Mouse (Mus musculus): ENCODE measurements around the gene Kcnj15. TPM values are rescaled to one million over a fixed set of nuclear protein-coding genes. Genes with fewer than 3 reads are reported as not detected.

The Kcnj15 gene
- 0.11 and 0.16 TPM in 2 replicates for polyA plus RNA-seq (2015; fragmentation: Nextera tagmentation; extraction: Ambion mirVana)

DNA sequence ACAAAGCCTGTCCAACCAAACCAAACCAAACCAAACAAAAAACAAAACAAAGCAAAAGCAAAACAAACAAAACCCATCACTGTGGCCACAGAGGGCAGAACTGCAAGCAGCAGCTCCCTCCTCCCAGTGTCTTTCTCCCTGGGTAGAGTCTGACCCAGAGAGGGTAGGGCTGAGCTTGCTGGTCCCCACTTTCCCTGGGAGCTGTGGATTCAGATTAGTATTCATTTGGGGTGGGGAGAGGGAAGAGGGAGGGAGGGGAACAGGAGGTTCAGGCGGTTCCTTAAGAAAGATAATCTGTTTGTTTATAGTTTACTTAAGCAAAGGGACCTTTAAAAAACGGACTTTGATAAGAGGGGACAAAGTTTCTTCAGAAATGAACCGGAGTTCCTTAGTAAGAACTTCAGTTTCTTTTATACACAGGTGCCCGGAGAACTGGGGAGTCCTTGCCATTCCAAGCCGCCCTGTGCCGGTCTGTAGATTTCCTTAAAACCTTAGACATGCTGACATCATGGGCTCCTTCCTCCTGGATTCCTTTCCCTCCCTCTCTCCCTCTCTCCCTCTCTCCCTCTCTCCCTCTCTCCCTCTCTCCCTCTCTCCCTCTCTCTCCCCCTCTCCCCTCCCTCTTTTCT, at the start of gene Kcnj15:
Gene Kcnj15 (plus strand): TSS at position 293 of the 629 bp plus-strand sequence.
- H3K27me3 ChIP-seq (replicated peaks; ENCODE audit: control insufficient read depth, insufficient read depth, low read length): no peaks in the 10 kb centered on the region
- no peaks in the 10 kb centered on the region for H3K9me3 ChIP-seq (ENCODE audit: control insufficient read depth, low read length)
- no peak for ATAC-seq
- H3K27ac ChIP-seq (ENCODE audit: low read depth, low read length): no peak within 1 kb of the TSS
- WGBS: 31% methylated on average over 6 of the region's 6 CpGs
- no peak within 1 kb of the TSS for H3K4me3 ChIP-seq (ENCODE audit: low read length)
- H3K36me3 ChIP-seq (ENCODE audit: control insufficient read depth, insufficient read depth, low read length): no peaks in the 10 kb centered on the region
- H3K4me2 ChIP-seq (ENCODE audit: low read length): no peak within 1 kb of the TSS
- H3K4me1 ChIP-seq (ENCODE audit: control insufficient read depth, insufficient read depth, low read depth, low read length): no peaks in the 10 kb centered on the region
- no peak within 1 kb of the TSS for H3K9ac ChIP-seq (ENCODE audit: low read depth, low read length)

DNA sequence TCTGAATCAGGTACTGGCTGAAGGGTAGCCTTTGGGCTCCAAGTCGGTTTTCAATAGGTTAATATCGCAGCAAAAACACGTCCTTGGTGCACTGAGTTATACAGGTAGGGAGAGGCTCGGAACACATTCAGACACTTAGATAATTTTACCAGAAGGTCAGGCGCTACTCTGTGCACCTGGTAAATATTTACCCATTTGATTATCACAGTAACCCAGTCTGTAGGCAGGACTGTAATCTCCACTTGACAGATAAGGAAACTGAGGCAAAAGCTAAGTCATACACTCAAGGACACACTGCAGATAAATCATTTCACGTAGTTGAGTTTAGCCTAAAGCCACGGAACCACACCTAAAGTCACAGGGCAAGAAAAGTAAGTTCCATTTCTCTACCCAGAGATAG, 49.1 kb upstream of the Kcnj15 start:
- Histone ChIP-seq H3K27ac (ENCODE audit: low read depth, low read length) (no peak overlapping the region), H3K27me3 (replicated peaks; ENCODE audit: control insufficient read depth, insufficient read depth, low read length) (no peaks in the 10 kb centered on the region), H3K4me3 (ENCODE audit: low read length) (no peak overlapping the region), H3K4me1 (ENCODE audit: control insufficient read depth, insufficient read depth, low read depth, low read length) (no peaks in the 10 kb centered on the region), H3K9ac (ENCODE audit: low read depth, low read length) (no peak overlapping the region), H3K9me3 (ENCODE audit: control insufficient read depth, low read length) (no peaks in the 10 kb centered on the region), H3K4me2 (ENCODE audit: low read length) (no peak overlapping the region), H3K36me3 (ENCODE audit: control insufficient read depth, insufficient read depth, low read length) (no peaks in the 10 kb centered on the region)
- WGBS: 91% methylated on average over 7 of the region's 7 CpGs
- no peak for ATAC-seq

DNA sequence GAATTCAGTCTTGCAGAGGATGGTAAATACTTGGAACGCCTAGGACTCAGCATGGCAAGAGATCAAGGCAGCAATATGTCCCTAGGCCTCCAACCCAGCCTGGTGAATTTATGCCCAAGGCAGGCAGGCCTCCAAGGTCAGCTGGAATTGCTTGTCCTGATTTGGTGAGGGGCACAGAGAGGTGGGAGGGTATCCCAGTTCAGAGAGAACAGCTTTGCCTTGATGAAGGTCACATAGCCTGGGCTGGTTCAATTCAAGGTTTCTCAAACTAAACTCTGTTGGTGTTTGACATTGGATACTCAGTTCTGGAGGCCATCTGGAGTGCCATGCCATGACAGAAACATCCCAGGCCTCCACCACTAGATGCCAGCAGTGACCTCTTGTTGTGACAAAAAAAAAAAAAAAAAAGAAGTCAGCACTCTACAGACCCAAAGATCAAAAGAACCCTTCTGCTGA, 48.3 kb upstream of the Kcnj15 start:
- H3K27ac ChIP-seq (ENCODE audit: low read depth, low read length): no peak overlapping the region
- ATAC-seq: no peak
- H3K9me3 ChIP-seq (ENCODE audit: control insufficient read depth, low read length): no peaks in the 10 kb centered on the region
- H3K4me2 ChIP-seq (ENCODE audit: low read length): no peak overlapping the region
- no peak overlapping the region for H3K4me3 ChIP-seq (ENCODE audit: low read length)
- H3K36me3 ChIP-seq (ENCODE audit: control insufficient read depth, insufficient read depth, low read length): no peaks in the 10 kb centered on the region
- H3K27me3 ChIP-seq (replicated peaks; ENCODE audit: control insufficient read depth, insufficient read depth, low read length): no peaks in the 10 kb centered on the region
- no peak overlapping the region for H3K9ac ChIP-seq (ENCODE audit: low read depth, low read length)
- 43% methylated on average over 1 of the region's 1 CpGs for WGBS
- no peaks in the 10 kb centered on the region; the same call in 1 of the 2 replicates for H3K4me1 ChIP-seq (ENCODE audit: control insufficient read depth, insufficient read depth, low read depth, low read length)

DNA sequence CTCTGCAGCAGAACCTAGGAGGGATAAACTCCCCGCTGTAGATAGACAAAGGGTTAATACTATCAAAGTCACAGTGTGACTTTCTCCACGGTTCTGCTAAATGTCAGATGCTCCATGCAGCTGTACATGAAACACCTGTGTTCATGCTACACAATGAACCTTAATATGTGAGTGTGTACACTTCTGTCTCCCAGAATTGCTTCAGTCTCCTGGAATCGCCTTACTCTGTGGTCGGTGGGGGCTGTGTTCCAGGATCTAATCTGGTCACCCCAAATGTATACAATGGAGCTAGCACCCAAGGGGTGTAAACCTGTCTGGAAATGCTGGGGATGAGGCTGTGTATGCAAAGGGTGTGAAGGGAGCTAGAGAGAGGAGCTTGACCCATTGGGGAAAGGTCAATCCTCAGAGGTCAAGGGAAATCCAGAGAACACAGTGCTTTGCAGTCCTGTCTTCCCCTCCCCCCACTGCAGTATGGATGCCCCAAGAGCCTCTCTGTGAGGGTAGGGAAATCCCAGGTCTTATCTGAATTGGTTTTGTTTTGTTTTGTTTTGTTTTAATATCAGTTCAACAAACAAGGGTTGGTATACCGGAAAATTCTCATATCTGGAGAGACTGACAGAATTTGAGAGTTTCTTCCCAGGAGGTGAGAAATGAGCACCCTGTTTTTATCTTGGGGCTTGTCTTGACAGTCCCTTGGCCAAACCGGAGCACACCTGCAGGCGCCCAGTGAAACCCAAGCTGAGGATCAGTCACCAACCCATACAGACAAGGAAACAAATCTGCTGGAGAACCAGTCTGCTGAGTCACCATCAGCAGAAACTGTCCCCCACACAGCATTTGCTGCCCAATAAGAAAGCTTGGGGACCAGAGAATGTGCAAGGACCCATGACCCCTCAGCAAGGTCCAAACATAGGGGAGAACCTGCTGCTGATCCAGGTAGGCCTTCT, 42.8 kb upstream of the Kcnj15 start:
- Histone ChIP-seq H3K9ac (ENCODE audit: low read depth, low read length) (no peak overlapping the region), H3K27me3 (replicated peaks; ENCODE audit: control insufficient read depth, insufficient read depth, low read length) (no peaks in the 10 kb centered on the region), H3K27ac (ENCODE audit: low read depth, low read length) (no peak overlapping the region), H3K9me3 (ENCODE audit: control insufficient read depth, low read length) (no peaks in the 10 kb centered on the region), H3K4me1 (ENCODE audit: control insufficient read depth, insufficient read depth, low read depth, low read length) (no peaks in the 10 kb centered on the region; the same call in 1 of the 2 replicates), H3K4me2 (ENCODE audit: low read length) (no peak overlapping the region), H3K4me3 (ENCODE audit: low read length) (no peak overlapping the region), H3K36me3 (ENCODE audit: control insufficient read depth, insufficient read depth, low read length) (no peaks in the 10 kb centered on the region)
- WGBS: 78% methylated on average over 7 of the region's 7 CpGs
- ATAC-seq: no peak

GRCm38 (mm10) chr16:95215782-95216181, 41.6 kb upstream of the Kcnj15 start:
- H3K4me3 ChIP-seq (ENCODE audit: low read length): no peak overlapping the region
- H3K36me3 ChIP-seq (ENCODE audit: control insufficient read depth, insufficient read depth, low read length): no peaks in the 10 kb centered on the region
- no peak overlapping the region for H3K27ac ChIP-seq (ENCODE audit: low read depth, low read length)
- ATAC-seq: no peak
- H3K9me3 ChIP-seq (ENCODE audit: control insufficient read depth, low read length): no peaks in the 10 kb centered on the region
- no peak overlapping the region for H3K4me2 ChIP-seq (ENCODE audit: low read length)
- no peaks in the 10 kb centered on the region; the same call in 1 of the 2 replicates for H3K4me1 ChIP-seq (ENCODE audit: control insufficient read depth, insufficient read depth, low read depth, low read length)
- H3K27me3 ChIP-seq (replicated peaks; ENCODE audit: control insufficient read depth, insufficient read depth, low read length): no peaks in the 10 kb centered on the region
- WGBS: 56% methylated on average over 9 of the region's 9 CpGs
- H3K9ac ChIP-seq (ENCODE audit: low read depth, low read length): no peak overlapping the region

DNA sequence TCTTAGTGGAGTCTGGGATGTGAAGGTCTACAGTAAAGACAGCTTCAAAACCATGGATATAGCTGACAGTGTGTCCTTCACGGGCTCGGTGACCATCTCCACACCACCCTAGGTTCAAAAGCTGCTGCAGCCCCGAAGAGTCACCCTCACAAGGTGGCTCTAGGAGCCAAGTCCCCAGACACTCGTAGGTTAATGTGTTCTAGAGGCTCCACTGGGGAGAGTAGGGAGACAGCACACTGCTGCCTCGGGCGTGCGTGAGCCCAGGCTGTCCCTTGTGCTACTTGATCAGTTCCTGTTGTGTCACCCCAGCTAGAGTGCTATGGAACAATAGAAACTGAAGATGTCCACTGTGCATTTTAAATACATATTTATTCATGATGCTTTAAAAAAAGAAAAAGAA, 41.0 kb upstream of the Kcnj15 start:
- H3K9ac ChIP-seq (ENCODE audit: low read depth, low read length): no peak overlapping the region
- H3K4me1 ChIP-seq (ENCODE audit: control insufficient read depth, insufficient read depth, low read depth, low read length): no peaks in the 10 kb centered on the region; the same call in 1 of the 2 replicates
- no peaks in the 10 kb centered on the region for H3K27me3 ChIP-seq (replicated peaks; ENCODE audit: control insufficient read depth, insufficient read depth, low read length)
- no peak overlapping the region for H3K27ac ChIP-seq (ENCODE audit: low read depth, low read length)
- H3K4me3 ChIP-seq (ENCODE audit: low read length): no peak overlapping the region
- H3K36me3 ChIP-seq (ENCODE audit: control insufficient read depth, insufficient read depth, low read length): no peaks in the 10 kb centered on the region
- ATAC-seq: no peak
- H3K4me2 ChIP-seq (ENCODE audit: low read length): no peak overlapping the region
- H3K9me3 ChIP-seq (ENCODE audit: control insufficient read depth, low read length): no peaks in the 10 kb centered on the region
- 88% methylated on average over 7 of the region's 7 CpGs for WGBS

DNA sequence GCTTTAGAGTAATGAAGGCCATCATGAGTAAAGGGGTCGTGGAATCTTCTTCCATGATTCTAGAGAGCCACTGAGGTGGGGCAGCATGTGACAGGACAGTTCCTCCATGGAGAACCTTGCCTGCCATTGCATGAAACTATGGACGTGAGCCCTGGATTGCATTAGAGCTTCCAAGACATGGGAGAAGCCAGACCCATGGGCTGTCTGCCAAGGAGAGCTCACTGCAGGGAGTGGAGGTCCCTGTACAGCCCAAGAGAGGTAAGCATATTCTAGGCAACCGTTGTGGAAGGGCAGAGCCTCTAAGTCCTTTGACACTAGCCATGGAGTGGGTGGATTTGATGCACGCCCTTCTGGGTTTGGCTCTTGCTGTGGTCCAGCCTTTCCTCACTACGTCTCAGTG, 40.5 kb upstream of the Kcnj15 start:
- 86% methylated on average over 5 of the region's 5 CpGs for WGBS
- no peak for ATAC-seq
- H3K27ac ChIP-seq (ENCODE audit: low read depth, low read length): no peak overlapping the region

GRCm38 (mm10) chr16:95218783-95219182, 38.6 kb upstream of the Kcnj15 start:
- Histone ChIP-seq H3K27me3 (replicated peaks; ENCODE audit: control insufficient read depth, insufficient read depth, low read length) (no peaks in the 10 kb centered on the region), H3K4me3 (ENCODE audit: low read length) (no peak overlapping the region), H3K4me2 (ENCODE audit: low read length) (no peak overlapping the region), H3K4me1 (ENCODE audit: control insufficient read depth, insufficient read depth, low read depth, low read length) (no peaks in the 10 kb centered on the region; the same call in 1 of the 2 replicates), H3K36me3 (ENCODE audit: control insufficient read depth, insufficient read depth, low read length) (no peaks in the 10 kb centered on the region), H3K27ac (ENCODE audit: low read depth, low read length) (no peak overlapping the region), H3K9ac (ENCODE audit: low read depth, low read length) (no peak overlapping the region), H3K9me3 (ENCODE audit: control insufficient read depth, low read length) (no peaks in the 10 kb centered on the region)
- ATAC-seq: no peak
- 90% methylated on average over 5 of the region's 5 CpGs for WGBS

More for the DNA sequence above, 40.5 kb upstream of the Kcnj15 start:
- Histone ChIP-seq H3K4me1 (ENCODE audit: control insufficient read depth, insufficient read depth, low read depth, low read length) (no peaks in the 10 kb centered on the region; the same call in 1 of the 2 replicates), H3K4me2 (ENCODE audit: low read length) (no peak overlapping the region), H3K4me3 (ENCODE audit: low read length) (no peak overlapping the region), H3K36me3 (ENCODE audit: control insufficient read depth, insufficient read depth, low read length) (no peaks in the 10 kb centered on the region), H3K9me3 (ENCODE audit: control insufficient read depth, low read length) (no peaks in the 10 kb centered on the region), H3K9ac (ENCODE audit: low read depth, low read length) (no peak overlapping the region), H3K27me3 (replicated peaks; ENCODE audit: control insufficient read depth, insufficient read depth, low read length) (no peaks in the 10 kb centered on the region)

- Histone ChIP-seq H3K27ac (ENCODE audit: low read depth, low read length) (no peak overlapping the region), H3K4me1 (ENCODE audit: control insufficient read depth, insufficient read depth, low read depth, low read length) (no peaks in the 10 kb centered on the region), H3K4me2 (ENCODE audit: low read length) (no peak overlapping the region), H3K27me3 (replicated peaks; ENCODE audit: control insufficient read depth, insufficient read depth, low read length) (no peaks in the 10 kb centered on the region), H3K9ac (ENCODE audit: low read depth, low read length) (no peak overlapping the region), H3K4me3 (ENCODE audit: low read length) (no peak overlapping the region), H3K9me3 (ENCODE audit: control insufficient read depth, low read length) (no peaks in the 10 kb centered on the region), H3K36me3 (ENCODE audit: control insufficient read depth, insufficient read depth, low read length) (no peaks in the 10 kb centered on the region)
- ATAC-seq: no peak
- 46% methylated on average over 2 of the region's 2 CpGs for WGBS
Measured at GRCm38 (mm10) chr16:95219459-95219858, 37.9 kb upstream of the Kcnj15 start.

Data from hindbrain, embryonic 16.5 days (tissue).